Mouse (Mus musculus): ENCODE results near the gene Cc2d1a.

The Cc2d1a gene

GRCm38 (mm10) chr8:84101476-84102270 lies 46.1 kb downstream of the Cc2d1a start:
- no peak for TF ChIP-seq GATA4 (IDR thresholded peaks at IDR 0.05; ENCODE audit: insufficient replicate concordance, low read length)

- TF ChIP-seq GATA4 (IDR thresholded peaks at IDR 0.05; ENCODE audit: insufficient replicate concordance, low read length) = no peak
Measured at GRCm38 (mm10) chr8:84098376-84098775, 49.4 kb downstream of the Cc2d1a start.

GRCm38 (mm10) chr8:84096061-84096460 lies 51.7 kb downstream of the Cc2d1a start:
- TF ChIP-seq GATA4 (IDR thresholded peaks at IDR 0.05; ENCODE audit: insufficient replicate concordance, low read length) = no peak

- no peak for TF ChIP-seq GATA4 (IDR thresholded peaks at IDR 0.05; ENCODE audit: insufficient replicate concordance, low read length)
Measured at GRCm38 (mm10) chr8:84090585-84090984, 57.2 kb downstream of the Cc2d1a start.

DNA sequence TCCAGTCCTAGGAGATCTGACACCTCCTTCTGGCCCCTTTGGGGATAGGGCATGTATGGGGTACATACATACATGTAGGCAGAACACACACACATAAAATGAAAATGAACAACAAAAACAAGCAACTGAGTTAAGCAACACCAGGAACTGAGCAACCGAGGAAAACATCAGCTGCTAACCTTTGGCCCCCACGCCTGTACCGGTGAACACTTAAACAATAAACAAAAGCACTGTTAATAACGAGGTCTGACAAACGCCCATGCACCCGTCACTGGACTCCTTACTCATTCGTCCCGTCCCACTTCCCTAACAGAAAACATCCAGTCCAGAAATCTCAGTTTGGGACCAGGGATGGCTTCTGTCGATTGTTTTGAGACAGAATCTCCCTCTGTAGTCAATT lies 58.5 kb downstream of the Cc2d1a start:
- TF ChIP-seq GATA4 (IDR thresholded peaks at IDR 0.05; ENCODE audit: insufficient replicate concordance, low read length) = no peak

GRCm38 (mm10) chr8:84087821-84088220 lies 59.9 kb downstream of the Cc2d1a start:
- no peak for TF ChIP-seq GATA4 (IDR thresholded peaks at IDR 0.05; ENCODE audit: insufficient replicate concordance, low read length)

- no peak for TF ChIP-seq GATA4 (IDR thresholded peaks at IDR 0.05; ENCODE audit: insufficient replicate concordance, low read length)
Measured at GRCm38 (mm10) chr8:84087156-84087555, 60.6 kb downstream of the Cc2d1a start.

- no peak; the same call in 1 of the 2 replicates for TF ChIP-seq GATA4 (IDR thresholded peaks at IDR 0.05; ENCODE audit: insufficient replicate concordance, low read length)
Measured at GRCm38 (mm10) chr8:84084341-84085115, 63.2 kb downstream of the Cc2d1a start.

- TF ChIP-seq GATA4 (IDR thresholded peaks at IDR 0.05; ENCODE audit: insufficient replicate concordance, low read length) = peak; percentile 23; the same call in 1 of the 2 replicates
Measured at GRCm38 (mm10) chr8:84083829-84084241, 63.9 kb downstream of the Cc2d1a start.
